Mouse (Mus musculus) E14TG2a.4 (cell line): ENCODE data around the gene Adprh.

Experiments
- CTCF ChIP-seq: conservative IDR thresholded peaks from 2 replicates; pipeline ENCODE4 v1.5.1; 2014; ENCODE audit warnings: low read length
- NANOG ChIP-seq: IDR thresholded peaks from 2 replicates; pipeline ENCODE4 v1.6.1; 2014; ENCODE audit warnings: borderline replicate concordance, low read length, mixed read lengths

DNA sequence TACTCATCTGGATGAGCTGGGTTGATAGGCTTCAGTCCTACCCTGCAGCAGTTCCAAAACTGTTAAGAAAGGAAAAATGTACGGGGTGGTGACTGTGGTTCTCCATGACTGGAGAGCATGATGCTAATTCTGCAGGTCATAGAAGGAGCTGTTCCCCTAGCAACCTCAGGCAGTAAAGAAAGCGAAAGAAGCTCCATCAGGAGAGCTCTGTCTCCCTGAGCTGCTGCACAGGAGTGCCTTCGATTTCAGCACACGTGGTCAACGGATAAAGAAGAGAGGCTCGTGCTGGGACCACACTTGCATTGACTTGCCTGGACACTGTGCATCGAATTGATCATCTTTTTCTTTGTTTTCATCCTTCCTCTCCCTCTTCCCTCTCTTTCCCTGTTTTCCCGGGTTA is 10.3 kb downstream of the Adprh start:
- no peak for TF ChIP-seq CTCF
- TF ChIP-seq NANOG: no peak
